Mouse (Mus musculus) olfactory bulb, adult 2 months (tissue): Measurements from ENCODE around the gene Gm47791. TPM values are rescaled to one million over a fixed set of nuclear protein-coding genes. Genes with fewer than 3 reads are reported as not detected.

Experiments used
- H3K27ac ChIP-seq: fragments of 200-500 bp; 2 replicates; pipeline ENCODE4 v1.5.1; 2012; ENCODE audit warnings: low read depth, low read length; ENCODE audit not compliant: insufficient read depth
- H3K4me1 ChIP-seq: fragments of 200-500 bp; 2 replicates; pipeline ENCODE4 v1.6.1; 2012; ENCODE audit warnings: low read length; ENCODE audit not compliant: control insufficient read depth, insufficient read depth
- H3K4me3 ChIP-seq: fragments of 200-500 bp; 2 replicates; pipeline ENCODE4 v1.5.1; 2012; ENCODE audit warnings: mild to moderate bottlenecking, low read depth, low read length, moderate library complexity; ENCODE audit not compliant: insufficient read depth
- CTCF ChIP-seq: fragments of 200-500 bp; IDR thresholded peaks from 2 replicates; pipeline ENCODE4 v1.5.1; 2012; ENCODE audit warnings: low read depth, mild to moderate bottlenecking, low read length, moderate library complexity; ENCODE audit not compliant: insufficient read depth
- POLR2A ChIP-seq: fragments of 200-500 bp; IDR thresholded peaks from 2 replicates; pipeline ENCODE4 v1.6.1; 2012; ENCODE audit warnings: mild to moderate bottlenecking, low read depth, low read length, moderate library complexity; ENCODE audit not compliant: insufficient read depth
- WGBS: fragments of 180-500 bp; shearing (Covaris S2); methylation state at CpG from one replicate; pipeline ENCODE4 v1.1.7; 2018; 5-methylcytosine and 5-hydroxymethylcytosine counted together
- polyA plus RNA-seq: library from polyadenylated mRNA; stranded (reverse); fragments of >200 nt; gene quantifications from 2 replicates; pipeline ENCODE4 v1.2.4, GENCODE M21; 2012; ENCODE audit warnings: low replicate concordance; ENCODE audit not compliant: missing spikeins, insufficient read depth, insufficient read length

The Gm47791 gene
- polyA plus RNA-seq, 1 experiment = not detected

DNA sequence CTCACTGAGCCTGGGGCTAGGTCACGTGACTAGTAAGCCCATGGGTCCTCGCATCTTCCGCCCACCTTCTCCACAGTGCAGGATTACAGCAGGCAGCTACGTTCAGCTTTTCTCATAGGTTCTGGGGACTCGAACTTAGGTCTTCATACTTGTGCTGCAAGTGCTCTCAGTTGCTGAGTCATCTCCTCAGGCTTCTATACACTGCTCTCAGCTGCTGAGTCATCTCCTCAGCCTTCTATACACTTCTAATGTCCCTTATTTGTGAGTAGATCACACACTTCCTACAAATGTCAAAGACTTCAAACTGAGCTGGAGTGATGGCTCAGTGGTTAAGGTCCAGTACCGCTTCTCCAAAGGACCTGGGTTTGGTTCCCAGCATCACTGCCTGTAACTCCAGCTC is 21.2 kb upstream of the Gm47791 start:
- WGBS = 94% methylated on average over 6 of the region's 6 CpGs
- Histone ChIP-seq H3K4me3 (no peak overlapping the region), H3K27ac (no peak overlapping the region), H3K4me1 (peaks cover 9% of the 10 kb centered on the region; the same call in 1 of the 2 replicates)
- TF ChIP-seq CTCF (no peak), POLR2A (no peak)

DNA sequence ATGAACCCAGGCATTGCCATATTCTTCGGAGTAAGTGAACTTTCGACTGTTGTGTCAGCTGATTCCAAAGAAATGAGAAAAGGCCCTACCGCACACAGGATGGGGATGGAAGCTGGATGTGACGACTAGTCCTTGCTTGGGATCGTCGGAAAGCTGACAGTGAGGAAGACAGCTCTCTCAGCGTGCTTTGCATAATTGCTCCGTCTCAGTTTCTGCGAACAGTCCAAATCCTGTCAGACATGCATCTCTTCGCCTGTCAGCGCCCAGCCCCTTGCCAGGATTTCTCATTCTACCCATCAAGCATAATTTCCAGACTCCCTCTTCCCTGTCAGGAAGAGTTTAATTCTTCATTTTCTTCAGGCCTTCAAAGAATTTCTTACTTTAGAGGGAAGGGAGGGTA is 20.1 kb upstream of the Gm47791 start:
- no peak overlapping the region for H3K27ac ChIP-seq
- H3K4me1 ChIP-seq = peaks cover 7% of the 10 kb centered on the region; the same call in 1 of the 2 replicates
- 87% methylated on average over 11 of the region's 11 CpGs for WGBS
- no peak overlapping the region for H3K4me3 ChIP-seq
- TF ChIP-seq POLR2A (no peak), CTCF (no peak)

DNA sequence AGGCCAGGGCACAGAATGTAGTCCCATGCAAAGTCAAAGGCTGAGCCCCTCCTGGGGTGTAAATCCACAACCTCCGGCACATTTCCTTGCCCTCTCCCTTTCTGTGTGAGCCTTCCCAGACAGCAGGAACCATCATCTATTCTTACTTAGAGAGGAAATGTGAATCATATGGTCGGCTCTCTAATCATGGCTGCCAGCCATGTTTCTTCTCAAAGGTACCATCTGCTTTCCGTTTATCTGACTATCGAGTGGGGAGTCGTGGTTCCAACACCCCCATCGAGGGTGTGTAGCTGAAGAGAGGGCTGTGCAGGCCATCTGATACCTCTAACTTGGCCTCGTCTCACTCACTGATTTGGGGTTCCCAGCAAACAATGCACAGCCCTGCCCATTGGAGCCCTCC is 17.0 kb upstream of the Gm47791 start:
- no peak overlapping the region for H3K27ac ChIP-seq
- H3K4me3 ChIP-seq = no peak overlapping the region
- TF ChIP-seq POLR2A (no peak), CTCF (no peak)
- WGBS = 74% methylated on average over 7 of the region's 7 CpGs
- H3K4me1 ChIP-seq = no peaks in the 10 kb centered on the region

DNA sequence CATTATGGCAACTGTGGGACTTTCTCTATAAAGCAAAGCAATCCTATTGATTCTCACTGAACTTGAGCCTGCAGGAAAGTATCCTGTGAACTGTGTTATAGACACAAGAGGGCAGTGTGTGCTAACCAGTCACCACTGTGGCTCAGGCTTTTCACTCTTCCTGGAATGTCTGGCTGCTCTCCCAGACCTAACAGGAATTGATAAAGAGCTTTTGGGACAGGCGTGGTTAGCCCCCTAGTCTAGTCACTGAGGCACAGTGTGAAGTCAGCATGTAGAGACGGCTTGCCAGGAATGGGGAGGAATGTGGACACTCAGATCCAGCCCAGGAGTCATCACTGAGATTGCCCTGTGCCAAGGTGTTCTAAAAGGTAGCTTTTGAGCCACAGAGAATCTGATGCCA is 16.4 kb upstream of the Gm47791 start:
- H3K27ac ChIP-seq = no peak overlapping the region
- TF ChIP-seq POLR2A = no peak
- TF ChIP-seq CTCF = no peak
- H3K4me1 ChIP-seq = no peaks in the 10 kb centered on the region
- no peak overlapping the region for H3K4me3 ChIP-seq
- WGBS = 0% methylated on average over 2 of the region's 2 CpGs

DNA sequence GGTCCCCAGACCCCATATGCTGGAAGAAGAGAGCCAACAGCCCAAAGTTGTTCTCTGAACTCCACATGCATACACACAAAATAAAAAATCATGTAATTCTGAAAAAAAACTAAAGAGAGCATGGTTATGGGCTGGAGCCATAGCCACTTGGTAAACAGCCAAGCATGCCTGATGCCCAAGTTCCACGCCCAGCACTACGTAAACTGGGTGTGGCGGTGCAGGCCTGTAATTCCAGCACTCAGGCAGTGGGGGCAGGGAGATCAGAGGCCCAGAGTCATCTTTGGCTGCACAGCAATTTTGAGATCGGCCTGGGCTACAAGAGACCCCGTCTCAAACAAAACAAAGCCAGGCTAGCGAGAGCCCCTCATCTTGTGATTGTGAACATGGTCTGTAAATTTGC is 14.5 kb upstream of the Gm47791 start:
- no peak for TF ChIP-seq POLR2A
- no peak for TF ChIP-seq CTCF
- WGBS = 76% methylated on average over 6 of the region's 6 CpGs
- Histone ChIP-seq H3K4me3 (no peak overlapping the region), H3K4me1 (no peaks in the 10 kb centered on the region), H3K27ac (no peak overlapping the region)

DNA sequence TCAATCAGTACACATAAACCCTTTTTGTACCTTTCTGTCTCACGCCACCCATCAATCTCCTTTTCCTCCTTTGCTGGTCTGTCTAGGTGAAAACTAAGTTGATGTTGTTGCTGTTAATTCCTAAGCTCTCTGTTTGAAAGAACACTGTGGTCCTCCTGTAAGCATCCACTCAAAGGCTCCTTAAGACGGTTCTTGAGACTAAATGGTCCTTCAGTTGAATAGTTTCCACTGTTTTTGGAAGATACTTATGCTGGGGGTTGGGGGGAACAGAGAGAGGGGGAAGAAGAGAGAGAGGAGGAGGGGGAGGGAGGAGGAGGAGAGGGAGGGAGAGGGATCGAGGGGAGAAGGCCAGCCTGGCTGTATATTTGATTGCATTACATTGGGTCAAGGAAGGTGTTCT is 12.5 kb upstream of the Gm47791 start:
- Histone ChIP-seq H3K4me1 (no peaks in the 10 kb centered on the region), H3K4me3 (no peak overlapping the region), H3K27ac (no peak overlapping the region)
- 82% methylated on average over 3 of the region's 3 CpGs for WGBS
- no peak for TF ChIP-seq POLR2A
- TF ChIP-seq CTCF = no peak

DNA sequence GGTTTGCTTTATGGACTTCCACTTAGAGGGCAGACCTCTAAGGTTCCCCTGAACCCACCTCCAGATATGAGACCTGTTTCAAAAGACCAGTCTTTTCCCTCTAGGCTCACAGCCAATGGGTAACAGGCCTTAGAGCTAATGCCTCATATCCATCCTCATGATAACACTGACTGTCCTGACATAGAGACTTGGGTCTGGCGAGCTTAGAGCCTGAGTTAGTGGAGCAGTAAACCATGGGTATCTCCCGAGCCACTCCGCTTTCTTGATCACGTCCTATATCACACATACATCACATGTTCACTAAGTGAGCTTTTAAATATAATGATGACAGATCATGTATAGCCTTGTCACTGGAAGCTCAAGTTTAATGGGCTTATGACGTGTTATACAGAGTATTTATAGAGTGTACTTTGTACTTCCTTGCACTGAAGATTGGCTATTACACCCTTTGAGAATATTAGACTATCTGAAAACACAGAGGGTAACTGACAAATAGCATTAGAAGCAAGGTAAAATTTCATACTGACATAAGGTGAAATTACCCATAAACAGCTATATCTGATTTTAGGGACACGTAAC is 8.4 kb upstream of the Gm47791 start:
- H3K4me3 ChIP-seq = no peak overlapping the region
- no peak overlapping the region for H3K27ac ChIP-seq
- TF ChIP-seq CTCF (no peak), POLR2A (no peak)
- 94% methylated on average over 6 of the region's 6 CpGs for WGBS
- H3K4me1 ChIP-seq = no peaks in the 10 kb centered on the region

DNA sequence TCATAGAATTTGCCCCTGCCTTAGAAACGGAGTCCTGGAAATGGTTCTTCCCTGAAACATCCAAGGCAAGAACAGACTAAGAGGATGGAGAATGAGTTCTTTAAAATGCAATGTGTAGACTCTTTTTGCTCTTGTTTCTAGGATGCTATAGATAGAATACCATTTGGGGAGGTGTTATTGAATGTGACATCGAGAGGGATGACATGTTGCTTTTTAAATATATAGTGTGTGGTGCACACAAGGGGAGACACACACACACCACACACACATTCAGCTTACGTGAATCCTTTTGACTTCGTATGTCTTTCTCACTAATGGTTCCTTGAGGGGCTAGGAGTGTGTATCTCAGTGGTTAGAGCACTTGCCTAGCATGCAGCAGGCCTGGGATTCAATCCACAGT is 4.2 kb upstream of the Gm47791 start:
- no peaks in the 10 kb centered on the region for H3K4me1 ChIP-seq
- no peak overlapping the region for H3K4me3 ChIP-seq
- TF ChIP-seq POLR2A = no peak
- TF ChIP-seq CTCF = no peak
- no peak overlapping the region for H3K27ac ChIP-seq
- WGBS = 90% methylated on average over 4 of the region's 4 CpGs

DNA sequence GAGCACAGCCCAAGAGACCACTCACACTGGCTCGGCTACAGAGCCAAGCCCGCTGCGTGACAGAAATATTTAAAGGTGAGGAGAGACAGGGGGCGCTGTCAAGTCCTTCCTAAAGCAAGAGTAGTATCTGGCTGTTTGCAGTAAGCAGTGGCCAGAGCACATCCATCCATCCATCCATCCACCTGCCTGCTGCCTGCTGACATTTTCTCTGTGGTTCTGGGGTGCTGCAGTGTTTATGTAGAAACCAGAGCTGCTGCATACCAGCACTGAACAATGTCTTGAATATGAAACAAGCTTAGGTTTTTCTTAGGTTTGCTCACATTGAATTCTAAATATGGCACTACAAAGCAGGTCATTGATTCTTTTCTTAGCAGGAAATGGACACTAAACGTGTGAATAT is 2.2 kb upstream of the Gm47791 start:
- Histone ChIP-seq H3K27ac (no peak overlapping the region), H3K4me1 (no peaks in the 10 kb centered on the region), H3K4me3 (no peak overlapping the region)
- 72% methylated on average over 5 of the region's 5 CpGs for WGBS
- TF ChIP-seq CTCF (no peak), POLR2A (no peak)

DNA sequence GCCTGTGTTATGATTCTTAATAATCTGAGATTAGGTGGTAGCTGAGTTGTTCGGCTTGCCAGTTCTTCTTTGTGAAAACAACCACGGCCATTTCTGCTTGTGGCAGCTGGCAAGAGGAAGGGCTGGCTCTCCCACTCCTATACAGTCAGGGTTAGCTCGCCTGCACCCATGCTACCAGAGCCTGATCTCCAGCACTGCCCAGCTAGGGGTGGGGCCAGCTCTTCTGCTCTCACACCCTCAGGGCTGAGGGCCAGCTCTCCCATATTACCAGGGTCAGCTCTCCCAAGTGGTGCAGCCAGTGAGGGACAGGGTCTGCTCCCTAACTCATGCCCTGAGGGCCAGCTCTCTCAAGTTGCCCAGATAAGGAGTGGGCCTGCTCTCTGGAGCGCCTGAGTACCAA is 1.4 kb upstream of the Gm47791 start:
- Histone ChIP-seq H3K27ac (no peak overlapping the region), H3K4me1 (no peaks in the 10 kb centered on the region), H3K4me3 (no peak overlapping the region)
- 97% methylated on average over 4 of the region's 4 CpGs for WGBS
- TF ChIP-seq CTCF (no peak), POLR2A (no peak)
